Mouse (Mus musculus): Measurements from ENCODE around the gene Tmem37. TPM values are rescaled to one million over a fixed set of nuclear protein-coding genes. Genes with fewer than 3 reads are reported as not detected.

The Tmem37 gene
- polyA plus RNA-seq, 1 experiment from 2014 or later = 108 TPM

GRCm38 (mm10) chr1:120047325-120047724, 26.5 kb downstream of the Tmem37 start:
- Histone ChIP-seq H3K27me3 (replicated peaks; ENCODE audit: control insufficient read depth, insufficient read depth, low read length) (no peaks in the 10 kb centered on the region), H3K4me3 (ENCODE audit: low read length) (no peak overlapping the region), H3K4me1 (ENCODE audit: control insufficient read depth, insufficient read depth, low read length) (no peaks in the 10 kb centered on the region), H3K9me3 (ENCODE audit: control insufficient read depth, low read length) (no peaks in the 10 kb centered on the region), H3K9ac (ENCODE audit: low read depth, low read length) (no peak overlapping the region), H3K4me2 (ENCODE audit: low read depth, low read length) (no peak overlapping the region), H3K36me3 (ENCODE audit: control insufficient read depth, insufficient read depth, low read length) (no peaks in the 10 kb centered on the region), H3K27ac (ENCODE audit: low read length) (no peak overlapping the region)
- no peak for ATAC-seq

DNA sequence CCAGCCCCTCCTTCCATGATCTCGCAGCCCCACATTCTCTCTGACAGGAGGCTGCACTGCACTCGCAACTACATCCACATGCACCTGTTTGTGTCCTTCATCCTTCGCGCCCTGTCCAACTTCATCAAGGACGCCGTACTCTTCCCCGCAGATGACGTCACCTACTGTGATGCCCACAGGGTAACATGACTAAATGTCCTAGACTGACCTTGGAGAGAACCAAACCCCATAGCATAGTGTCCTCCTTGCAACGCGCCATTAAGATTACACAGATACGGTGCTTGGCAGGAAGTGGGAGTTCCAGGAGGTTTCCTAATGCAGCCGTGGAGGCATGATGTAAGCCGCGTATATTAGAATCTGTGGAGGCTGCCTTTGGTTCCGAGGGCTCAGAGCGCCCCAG, 29.3 kb downstream of the Tmem37 start:
- WGBS = 83% methylated on average over 16 of the region's 16 CpGs
- ATAC-seq = no peak
- H3K9me3 ChIP-seq (ENCODE audit: control insufficient read depth, low read length) = no peaks in the 10 kb centered on the region
- H3K4me3 ChIP-seq (ENCODE audit: low read length) = no peak overlapping the region
- H3K4me2 ChIP-seq (ENCODE audit: low read depth, low read length) = no peak overlapping the region
- no peak overlapping the region for H3K9ac ChIP-seq (ENCODE audit: low read depth, low read length)
- no peaks in the 10 kb centered on the region for H3K36me3 ChIP-seq (ENCODE audit: control insufficient read depth, insufficient read depth, low read length)
- no peaks in the 10 kb centered on the region for H3K27me3 ChIP-seq (replicated peaks; ENCODE audit: control insufficient read depth, insufficient read depth, low read length)
- H3K27ac ChIP-seq (ENCODE audit: low read length) = no peak overlapping the region
- no peaks in the 10 kb centered on the region for H3K4me1 ChIP-seq (ENCODE audit: control insufficient read depth, insufficient read depth, low read length)

GRCm38 (mm10) chr1:120042421-120042820, 31.5 kb downstream of the Tmem37 start:
- H3K36me3 ChIP-seq (ENCODE audit: control insufficient read depth, insufficient read depth, low read length) = no peaks in the 10 kb centered on the region
- no peaks in the 10 kb centered on the region for H3K27me3 ChIP-seq (replicated peaks; ENCODE audit: control insufficient read depth, insufficient read depth, low read length)
- ATAC-seq = no peak
- no peaks in the 10 kb centered on the region for H3K4me1 ChIP-seq (ENCODE audit: control insufficient read depth, insufficient read depth, low read length)
- WGBS = 83% methylated on average over 8 of the region's 8 CpGs
- no peak overlapping the region for H3K4me3 ChIP-seq (ENCODE audit: low read length)
- no peak overlapping the region for H3K9ac ChIP-seq (ENCODE audit: low read depth, low read length)
- H3K27ac ChIP-seq (ENCODE audit: low read length) = no peak overlapping the region
- no peaks in the 10 kb centered on the region for H3K9me3 ChIP-seq (ENCODE audit: control insufficient read depth, low read length)
- H3K4me2 ChIP-seq (ENCODE audit: low read depth, low read length) = no peak overlapping the region

DNA sequence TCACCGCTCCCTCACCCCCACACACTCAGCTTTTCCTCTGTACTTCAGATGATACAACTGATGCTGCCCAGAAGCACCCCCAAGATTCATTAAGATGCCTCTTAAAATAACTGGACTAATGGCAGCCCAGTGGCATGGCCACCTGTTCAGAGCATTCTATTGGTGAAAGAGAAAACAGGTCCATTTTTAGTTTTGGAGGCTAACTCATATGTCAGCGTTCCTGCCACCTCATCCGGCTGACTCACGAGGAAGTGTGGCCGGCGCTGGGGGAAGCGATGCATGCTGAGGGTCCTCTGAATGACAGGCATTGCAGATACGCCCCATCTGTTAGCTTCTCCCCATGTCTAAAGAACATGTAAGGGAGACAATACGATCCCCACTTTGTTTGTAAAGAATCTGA, 35.3 kb downstream of the Tmem37 start:
- Histone ChIP-seq H3K4me2 (ENCODE audit: low read depth, low read length) (no peak overlapping the region), H3K4me3 (ENCODE audit: low read length) (no peak overlapping the region), H3K9ac (ENCODE audit: low read depth, low read length) (no peak overlapping the region), H3K9me3 (ENCODE audit: control insufficient read depth, low read length) (no peaks in the 10 kb centered on the region), H3K27ac (ENCODE audit: low read length) (no peak overlapping the region), H3K4me1 (ENCODE audit: control insufficient read depth, insufficient read depth, low read length) (peaks cover 2% of the 10 kb centered on the region; the same call in 1 of the 2 replicates), H3K36me3 (ENCODE audit: control insufficient read depth, insufficient read depth, low read length) (no peaks in the 10 kb centered on the region), H3K27me3 (replicated peaks; ENCODE audit: control insufficient read depth, insufficient read depth, low read length) (no peaks in the 10 kb centered on the region)
- ATAC-seq = no peak
- WGBS = 84% methylated on average over 9 of the region's 9 CpGs

- Histone ChIP-seq H3K27ac (ENCODE audit: low read length) (no peak overlapping the region), H3K9me3 (ENCODE audit: control insufficient read depth, low read length) (no peaks in the 10 kb centered on the region), H3K9ac (ENCODE audit: low read depth, low read length) (no peak overlapping the region), H3K4me2 (ENCODE audit: low read depth, low read length) (no peak overlapping the region), H3K27me3 (replicated peaks; ENCODE audit: control insufficient read depth, insufficient read depth, low read length) (no peaks in the 10 kb centered on the region), H3K4me1 (ENCODE audit: control insufficient read depth, insufficient read depth, low read length) (peaks cover 2% of the 10 kb centered on the region; the same call in 1 of the 2 replicates), H3K4me3 (ENCODE audit: low read length) (no peak overlapping the region), H3K36me3 (ENCODE audit: control insufficient read depth, insufficient read depth, low read length) (no peaks in the 10 kb centered on the region)
- WGBS = 58% methylated on average over 9 of the region's 9 CpGs
- ATAC-seq = peak; percentile 54
Measured at GRCm38 (mm10) chr1:120037021-120037683, 36.7 kb downstream of the Tmem37 start.

DNA sequence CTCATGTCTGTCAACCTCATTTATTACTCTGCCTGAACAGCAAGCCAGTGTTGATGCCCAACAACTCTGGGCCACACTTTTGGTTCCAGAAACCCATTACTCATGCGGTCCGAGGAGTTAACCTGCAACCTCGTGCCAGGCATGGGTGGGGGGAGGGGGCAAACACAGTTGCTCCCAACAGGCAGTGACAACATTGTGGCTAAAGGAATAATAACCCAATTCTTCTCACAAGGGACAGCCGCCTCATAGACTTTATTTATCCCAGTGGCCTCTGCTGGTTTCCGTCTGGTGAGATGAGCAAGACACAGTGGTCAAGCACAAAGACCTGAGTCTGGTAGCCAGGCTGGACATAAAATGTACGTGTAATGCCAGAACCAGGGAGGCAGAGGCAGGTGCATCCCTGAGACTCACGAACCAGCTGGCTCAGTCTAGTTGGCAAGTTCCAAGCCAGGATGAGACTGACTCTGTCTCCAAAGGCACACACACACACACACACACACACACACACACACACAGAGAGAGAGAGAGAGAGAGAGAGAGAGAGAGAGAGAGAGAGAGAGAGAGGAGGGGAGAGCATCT, 38.3 kb downstream of the Tmem37 start:
- 78% methylated on average over 7 of the region's 7 CpGs for WGBS

DNA sequence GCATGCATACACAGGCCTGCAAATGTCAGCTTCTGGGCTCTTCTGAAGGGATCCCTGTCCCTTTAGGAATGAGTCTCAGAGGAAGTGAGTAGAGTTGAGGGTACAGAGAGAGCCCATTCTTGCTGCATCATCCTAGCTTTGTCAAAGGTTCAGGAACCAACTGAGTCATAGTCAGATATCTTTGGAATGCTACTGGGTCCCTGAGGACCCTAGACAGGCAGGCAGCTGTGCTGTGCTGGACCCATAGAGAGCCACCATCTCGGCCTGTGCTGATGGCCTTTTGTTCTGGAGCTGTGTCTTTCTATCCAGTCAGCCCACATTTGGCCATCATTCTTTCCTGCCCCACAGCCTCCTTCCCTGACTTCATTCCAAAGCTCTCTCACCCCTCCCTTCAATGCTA, 39.1 kb downstream of the Tmem37 start:
- Histone ChIP-seq H3K27me3 (replicated peaks; ENCODE audit: control insufficient read depth, insufficient read depth, low read length) (no peaks in the 10 kb centered on the region), H3K4me1 (ENCODE audit: control insufficient read depth, insufficient read depth, low read length) (peaks cover 2% of the 10 kb centered on the region; the same call in 1 of the 2 replicates), H3K36me3 (ENCODE audit: control insufficient read depth, insufficient read depth, low read length) (no peaks in the 10 kb centered on the region), H3K9ac (ENCODE audit: low read depth, low read length) (no peak overlapping the region), H3K27ac (ENCODE audit: low read length) (no peak overlapping the region), H3K9me3 (ENCODE audit: control insufficient read depth, low read length) (no peaks in the 10 kb centered on the region), H3K4me2 (ENCODE audit: low read depth, low read length) (no peak overlapping the region), H3K4me3 (ENCODE audit: low read length) (no peak overlapping the region)
- 67% methylated on average over 1 of the region's 1 CpGs for WGBS
- no peak for ATAC-seq

More for the DNA sequence above, 38.3 kb downstream of the Tmem37 start:
- Histone ChIP-seq H3K4me3 (ENCODE audit: low read length) (no peak overlapping the region), H3K9ac (ENCODE audit: low read depth, low read length) (no peak overlapping the region), H3K36me3 (ENCODE audit: control insufficient read depth, insufficient read depth, low read length) (no peaks in the 10 kb centered on the region), H3K4me2 (ENCODE audit: low read depth, low read length) (no peak overlapping the region), H3K27ac (ENCODE audit: low read length) (no peak overlapping the region), H3K4me1 (ENCODE audit: control insufficient read depth, insufficient read depth, low read length) (peaks cover 2% of the 10 kb centered on the region; the same call in 1 of the 2 replicates), H3K27me3 (replicated peaks; ENCODE audit: control insufficient read depth, insufficient read depth, low read length) (no peaks in the 10 kb centered on the region), H3K9me3 (ENCODE audit: control insufficient read depth, low read length) (no peaks in the 10 kb centered on the region)
- no peak for ATAC-seq

DNA sequence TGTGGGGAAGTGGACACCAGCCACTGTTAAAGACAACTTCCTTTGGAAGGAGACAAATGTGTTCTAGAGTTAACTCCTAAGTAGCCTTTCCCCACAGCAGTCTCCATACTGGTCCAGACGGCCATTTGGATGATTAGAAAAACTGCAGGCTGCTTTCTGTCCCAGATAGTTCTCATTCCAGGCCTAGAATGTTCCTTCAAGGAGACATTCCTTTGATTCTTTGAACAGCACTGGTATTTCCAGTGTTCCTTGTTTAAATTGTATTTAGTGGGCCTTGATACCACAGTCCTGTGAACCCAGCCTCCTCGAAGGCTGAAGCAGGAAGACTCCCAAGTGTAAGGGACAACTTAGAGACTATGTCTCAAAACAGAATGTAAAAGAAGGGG, 40.4 kb downstream of the Tmem37 start:
- Histone ChIP-seq H3K9ac (ENCODE audit: low read depth, low read length) (no peak overlapping the region), H3K9me3 (ENCODE audit: control insufficient read depth, low read length) (no peaks in the 10 kb centered on the region), H3K4me3 (ENCODE audit: low read length) (no peak overlapping the region), H3K27me3 (replicated peaks; ENCODE audit: control insufficient read depth, insufficient read depth, low read length) (no peaks in the 10 kb centered on the region), H3K4me2 (ENCODE audit: low read depth, low read length) (no peak overlapping the region), H3K36me3 (ENCODE audit: control insufficient read depth, insufficient read depth, low read length) (no peaks in the 10 kb centered on the region), H3K27ac (ENCODE audit: low read length) (no peak overlapping the region), H3K4me1 (ENCODE audit: control insufficient read depth, insufficient read depth, low read length) (peaks cover 2% of the 10 kb centered on the region; the same call in 1 of the 2 replicates)
- 68% methylated on average over 2 of the region's 2 CpGs for WGBS
- no peak for ATAC-seq

DNA sequence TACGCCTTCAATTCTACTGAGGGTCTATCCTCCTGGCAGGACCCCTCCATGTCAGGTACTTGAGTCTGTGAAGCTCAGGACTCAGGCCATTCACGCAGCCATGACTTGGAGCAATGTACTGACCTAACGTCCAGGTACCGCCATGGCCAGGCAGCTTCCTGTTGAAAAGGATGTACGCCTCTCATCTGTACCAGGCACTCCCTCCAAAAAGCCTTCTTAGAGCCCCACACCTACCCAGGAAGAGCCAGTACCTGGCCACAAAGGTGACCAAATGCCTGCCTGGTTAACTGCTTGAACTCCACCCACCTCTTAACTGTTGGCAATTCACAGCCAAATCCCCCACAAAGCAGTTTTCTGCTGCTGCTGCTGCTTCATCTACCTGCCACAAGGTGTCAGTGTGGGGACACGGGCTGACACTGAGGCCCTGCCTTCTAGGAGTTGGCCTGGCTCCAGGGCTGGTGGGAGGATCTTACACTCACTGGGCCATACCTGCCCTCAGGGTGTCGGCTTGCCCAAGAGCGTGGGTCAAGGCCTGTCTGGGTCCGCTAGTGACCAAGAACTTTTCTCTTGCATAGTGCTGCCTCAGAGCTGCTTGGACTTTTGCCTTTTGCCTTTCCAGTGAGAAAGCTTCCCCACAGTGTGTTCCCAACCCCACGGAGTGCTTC, 40.9 kb downstream of the Tmem37 start:
- Histone ChIP-seq H3K27ac (ENCODE audit: low read length) (no peak overlapping the region), H3K4me3 (ENCODE audit: low read length) (no peak overlapping the region), H3K9ac (ENCODE audit: low read depth, low read length) (no peak overlapping the region), H3K4me2 (ENCODE audit: low read depth, low read length) (no peak overlapping the region), H3K27me3 (replicated peaks; ENCODE audit: control insufficient read depth, insufficient read depth, low read length) (no peaks in the 10 kb centered on the region), H3K9me3 (ENCODE audit: control insufficient read depth, low read length) (no peaks in the 10 kb centered on the region), H3K36me3 (ENCODE audit: control insufficient read depth, insufficient read depth, low read length) (no peaks in the 10 kb centered on the region), H3K4me1 (ENCODE audit: control insufficient read depth, insufficient read depth, low read length) (peaks cover 2% of the 10 kb centered on the region; the same call in 1 of the 2 replicates)
- WGBS = 42% methylated on average over 10 of the region's 10 CpGs
- peak; percentile 87 for ATAC-seq

Data from intestine, embryonic 16.5 days (tissue).